Comparison of ENCODE assay signal across 11 mouse cellular contexts in genomic region chr14:79202722-79203362, GRCm38 (mm10). TPM values are rescaled to one million over a fixed set of nuclear protein-coding genes. Genes with fewer than 3 reads are reported as not detected.
DNase-seq lines count a peak whose midpoint lies in the region; ATAC-seq and TF ChIP-seq lines count a peak whose summit lies in the region.
"Had no signal": no experiment of that assay in that cellular context is flagged by ENCODE, and none has a peak within 500 bp of the region (broad histone marks: within the 10 kb centered on the region; RNA-seq: fewer than 3 reads in every experiment).

No protein-coding gene starts in this region.

- TF ChIP-seq CTCF in brain, embryonic 14.5 days (IDR thresholded peaks at IDR 0.05; ENCODE audit: borderline replicate concordance, extremely low read depth, insufficient read depth, insufficient read length) = no peak

- H3K27ac ChIP-seq in heart, embryonic 13.5 days (replicated peaks) = peak overlapping the region; percentile 32; the same call in 1 of the 2 replicates
- H3K27ac ChIP-seq in forebrain, embryonic 15.5 days (replicated peaks) = peak overlapping the region; percentile 85
- H3K27ac ChIP-seq in midbrain, embryonic 11.5 days (ENCODE audit: low read depth, low read length) = peak overlapping the region; percentile 81
- no peak overlapping the region for H3K27ac ChIP-seq in liver, embryonic 11.5 days (ENCODE audit: low read depth, low read length)

- H3K9ac ChIP-seq in heart, embryonic 13.5 days = no peak overlapping the region
- no peak overlapping the region for H3K9ac ChIP-seq in forebrain, embryonic 15.5 days (replicated peaks)
- H3K9ac ChIP-seq in midbrain, embryonic 11.5 days (ENCODE audit: low read length) = peak overlapping the region; percentile 28; the same call in 1 of the 2 replicates
- H3K9ac ChIP-seq in liver, embryonic 11.5 days (ENCODE audit: low read depth, low read length) = no peak overlapping the region

- 47% methylated on average over 4 of the region's 4 CpGs for WGBS in heart, embryonic 13.5 days
- 9% methylated on average over 4 of the region's 4 CpGs for WGBS in forebrain, embryonic 15.5 days
- 35% methylated on average over 4 of the region's 4 CpGs for WGBS in midbrain, embryonic 11.5 days
- WGBS in liver, embryonic 11.5 days = 56% methylated on average over 4 of the region's 4 CpGs

- peaks cover 4% of the 10 kb centered on the region; the same call in 1 of the 2 replicates for H3K27me3 ChIP-seq in heart, embryonic 13.5 days (replicated peaks)
- H3K27me3 ChIP-seq in forebrain, embryonic 15.5 days = no peaks in the 10 kb centered on the region
- no peaks in the 10 kb centered on the region for H3K27me3 ChIP-seq in midbrain, embryonic 11.5 days (ENCODE audit: control insufficient read depth, insufficient read depth, low read length)
- no peaks in the 10 kb centered on the region for H3K27me3 ChIP-seq in liver, embryonic 11.5 days (replicated peaks; ENCODE audit: control insufficient read depth, insufficient read depth, low read length)
- H3K27me3 ChIP-seq: CH12.LX had no signal

- no peaks in the 10 kb centered on the region for H3K36me3 ChIP-seq in heart, embryonic 13.5 days
- H3K36me3 ChIP-seq in forebrain, embryonic 15.5 days = no peaks in the 10 kb centered on the region
- no peaks in the 10 kb centered on the region for H3K36me3 ChIP-seq in midbrain, embryonic 11.5 days (ENCODE audit: control insufficient read depth, insufficient read depth, low read length)
- no peaks in the 10 kb centered on the region for H3K36me3 ChIP-seq in liver, embryonic 11.5 days (ENCODE audit: control insufficient read depth, insufficient read depth, low read length)

- H3K4me3 ChIP-seq in heart, embryonic 13.5 days = no peak overlapping the region
- H3K4me3 ChIP-seq in forebrain, embryonic 15.5 days = no peak overlapping the region
- no peak overlapping the region for H3K4me3 ChIP-seq in midbrain, embryonic 11.5 days (ENCODE audit: low read depth, low read length)
- H3K4me3 ChIP-seq in liver, embryonic 11.5 days (ENCODE audit: low read depth, low read length) = no peak overlapping the region

- TF ChIP-seq POLR2A in brain, embryonic 14.5 days (IDR thresholded peaks at IDR 0.05; ENCODE audit: borderline replicate concordance, extremely low read depth, insufficient read depth, insufficient read length, poor library complexity, severe bottlenecking) = no peak

- peaks cover 16% of the 10 kb centered on the region for H3K4me1 ChIP-seq in heart, embryonic 13.5 days
- H3K4me1 ChIP-seq in forebrain, embryonic 15.5 days = peaks cover 53% of the 10 kb centered on the region
- H3K4me1 ChIP-seq in midbrain, embryonic 11.5 days (ENCODE audit: control insufficient read depth, insufficient read depth, low read length) = peaks cover 25% of the 10 kb centered on the region
- no peaks in the 10 kb centered on the region for H3K4me1 ChIP-seq in liver, embryonic 11.5 days (replicated peaks; ENCODE audit: control insufficient read depth, insufficient read depth, low read length)

- ATAC-seq in heart, embryonic 13.5 days (ENCODE audit: extremely low read depth, insufficient number of reproducible peaks, low FRiP score, low TSS enrichment) = no peak
- ATAC-seq in forebrain, embryonic 15.5 days (replicated peaks) = 0 out of 2 replicates have a peak, but pooled peaks have one; percentile 27
- peak; percentile 26; the same call in 1 of the 2 replicates for ATAC-seq in midbrain, embryonic 11.5 days (ENCODE audit: low FRiP score)
- no peak for ATAC-seq in liver, embryonic 11.5 days (replicated peaks; ENCODE audit: low FRiP score)

- DNase-seq in heart, postnatal 36 days = no peak
- peak; percentile 82 for DNase-seq in brain, embryonic 14.5 days (ENCODE audit: low read depth)
- peak; percentile 90 for DNase-seq in midbrain, embryonic 11.5 days (ENCODE audit: low spot score, missing footprints)
- no peak for DNase-seq in liver, embryonic 11.5 days (ENCODE audit: low spot score)
- no peak for DNase-seq in ovary, postnatal 10 days (ENCODE audit: low spot score)
- DNase-seq in heart, postnatal 14 days = no peak
- DNase-seq: adrenal gland, postnatal 25 days had no signal

- no peaks in the 10 kb centered on the region for H3K9me3 ChIP-seq in heart, embryonic 13.5 days
- no peaks in the 10 kb centered on the region for H3K9me3 ChIP-seq in forebrain, embryonic 15.5 days
- no peaks in the 10 kb centered on the region for H3K9me3 ChIP-seq in midbrain, embryonic 11.5 days (ENCODE audit: control insufficient read depth, low read length)
- H3K9me3 ChIP-seq in liver, embryonic 11.5 days (ENCODE audit: control insufficient read depth, low read length) = no peaks in the 10 kb centered on the region

- no peak overlapping the region for H3K4me2 ChIP-seq in heart, embryonic 13.5 days
- H3K4me2 ChIP-seq in forebrain, embryonic 15.5 days (replicated peaks) = no peak overlapping the region
- peak overlapping the region; percentile 25; the same call in 1 of the 2 replicates for H3K4me2 ChIP-seq in midbrain, embryonic 11.5 days
- no peak overlapping the region for H3K4me2 ChIP-seq in liver, embryonic 11.5 days

- intact Hi-C loops in heart, postnatal 36 days (cut with DNase I) = no loop called here
- intact Hi-C loops in heart, postnatal 14 days (cut with DNase I) = no loop called here

RNA-seq across cellular contexts. Expression of gene Zfp957, which starts 44.3 kb away (rescaled TPM):
- not detected in 2 replicates for polyA plus RNA-seq in heart, embryonic 13.5 days (2015; fragmentation: Nextera tagmentation; extraction: Ambion mirVana)
- not detected for total RNA-seq in heart, postnatal 36 days (2021)
- polyA plus RNA-seq in brain, embryonic 14.5 days (2012; rRNA removed) = not detected in 2 replicates
- not detected in 2 replicates for polyA plus RNA-seq in forebrain, embryonic 15.5 days (2015; fragmentation: Nextera tagmentation; extraction: Ambion mirVana)
- polyA plus RNA-seq in midbrain, embryonic 11.5 days (2014; fragmentation: Nextera tagmentation; extraction: Ambion mirVana) = not detected in 2 replicates
- not detected in 2 replicates for polyA plus RNA-seq in liver, embryonic 11.5 days (2014; fragmentation: Nextera tagmentation; extraction: Ambion mirVana)
- total RNA-seq in heart, postnatal 14 days (2021) = not detected
- total RNA-seq: adrenal gland, postnatal 25 days; CH12.LX; gastrocnemius, adult 18-20 months had no signal

Comparison
In these comparisons a context has a peak if more than half of its experiments do, and no peak if none do; other contexts are left out.
1. ATAC-seq: peak in forebrain, embryonic 15.5 days (single experiment) and midbrain, embryonic 11.5 days (single experiment); none in heart, embryonic 13.5 days (single experiment) and liver, embryonic 11.5 days (single experiment).
2. DNase-seq: peak in brain, embryonic 14.5 days (single experiment) and midbrain, embryonic 11.5 days (single experiment); none in heart, postnatal 36 days (0 of 2), liver, embryonic 11.5 days (single experiment), ovary, postnatal 10 days (single experiment) and heart, postnatal 14 days (0 of 2).